Comparison of ENCODE assay signal across 8 mouse cellular contexts in the genomic region with DNA sequence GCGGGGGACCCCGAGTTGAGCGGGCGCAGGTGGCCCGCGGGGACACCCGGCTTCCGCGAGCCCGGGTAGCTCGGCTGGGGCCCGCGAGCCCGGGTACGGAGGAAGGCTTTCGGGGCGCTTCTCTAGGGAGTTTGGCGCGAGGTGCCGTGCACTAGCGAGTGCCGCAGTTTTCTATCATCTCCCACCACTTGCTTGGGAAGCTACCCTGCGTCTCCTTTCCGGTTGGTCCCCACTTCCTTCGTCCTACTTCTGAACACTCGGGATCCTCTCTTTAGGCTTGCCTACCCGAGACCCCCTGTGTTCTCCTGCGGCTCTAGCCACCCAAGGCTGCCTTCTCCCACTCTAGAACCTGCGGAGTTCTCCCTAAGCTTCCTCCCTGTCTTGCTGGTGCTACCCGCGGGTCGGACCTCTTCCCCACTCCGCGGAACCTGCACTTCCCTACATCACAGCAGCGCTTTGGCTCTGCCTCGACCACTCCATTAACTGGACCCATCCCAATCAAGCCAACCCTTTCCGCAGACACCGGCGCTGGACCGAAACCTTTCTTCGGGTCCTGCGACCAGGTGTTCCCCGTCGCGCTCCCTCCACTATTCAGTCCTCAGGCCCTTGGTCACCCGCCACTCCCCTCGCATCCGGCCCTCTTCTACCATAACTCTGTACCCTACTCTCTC.
DNase-seq lines count a peak whose midpoint lies in the region; ATAC-seq and TF ChIP-seq lines count a peak whose summit lies in the region.

No protein-coding gene starts in this region.

- no peak overlapping the region for H3K27ac ChIP-seq in lung, embryonic 15.5 days
- peak overlapping the region; percentile 64 for H3K27ac ChIP-seq in kidney, embryonic 15.5 days
- H3K27ac ChIP-seq in midbrain, embryonic 10.5 days (replicated peaks) = peak overlapping the region; percentile 90
- H3K27ac ChIP-seq in testis, adult 2 months (ENCODE audit: control insufficient read depth, insufficient read depth, low read depth, low read length) = no peak overlapping the region

- TF ChIP-seq CTCF in testis, adult 2 months (IDR thresholded peaks at IDR 0.05; ENCODE audit: control insufficient read depth, insufficient read depth, insufficient replicate concordance, low read depth, low read length) = no peak

- under 1% methylated on average over 36 of the region's 48 CpGs for WGBS in lung, embryonic 15.5 days
- WGBS in kidney, embryonic 15.5 days = under 1% methylated on average over 48 of the region's 48 CpGs
- under 1% methylated on average over 48 of the region's 48 CpGs for WGBS in midbrain, embryonic 10.5 days

- no peaks in the 10 kb centered on the region for H3K9me3 ChIP-seq in lung, embryonic 15.5 days
- H3K9me3 ChIP-seq in kidney, embryonic 15.5 days (replicated peaks) = no peaks in the 10 kb centered on the region
- H3K9me3 ChIP-seq in midbrain, embryonic 10.5 days (replicated peaks) = no peaks in the 10 kb centered on the region

- no peak for DNase-seq in lung, postnatal 36 days
- DNase-seq in cerebellum, postnatal 14 days = peak; percentile 55 to 64
- peak; percentile 44 to 61 for DNase-seq in frontal cortex, postnatal 36 days (ENCODE audit: low spot score in 2 of 2)
- peak; percentile 68 for DNase-seq in midbrain, embryonic 10.5 days (ENCODE audit: low spot score)
- no peak for DNase-seq in spleen, postnatal 36 days (ENCODE audit: low spot score in 2 of 2)

- no peaks in the 10 kb centered on the region for H3K36me3 ChIP-seq in lung, embryonic 15.5 days
- no peaks in the 10 kb centered on the region for H3K36me3 ChIP-seq in kidney, embryonic 15.5 days
- H3K36me3 ChIP-seq in midbrain, embryonic 10.5 days = no peaks in the 10 kb centered on the region
- H3K36me3 ChIP-seq in testis, adult 2 months (ENCODE audit: control insufficient read depth, insufficient read depth, low read length) = no peaks in the 10 kb centered on the region

- no peak for TF ChIP-seq POLR2A in testis, adult 2 months (IDR thresholded peaks at IDR 0.05; ENCODE audit: control insufficient read depth, low read depth, low read length)

- H3K27me3 ChIP-seq in lung, embryonic 15.5 days = peaks cover 79% of the 10 kb centered on the region
- peaks cover 76% of the 10 kb centered on the region for H3K27me3 ChIP-seq in kidney, embryonic 15.5 days
- H3K27me3 ChIP-seq in midbrain, embryonic 10.5 days (ENCODE audit: low read depth, poor library complexity, severe bottlenecking) = peaks cover 61% of the 10 kb centered on the region
- H3K27me3 ChIP-seq in testis, adult 2 months (ENCODE audit: control insufficient read depth, insufficient read depth, low read length) = peaks cover 8% of the 10 kb centered on the region

- peak overlapping the region; percentile 36; the same call in 1 of the 2 replicates for H3K9ac ChIP-seq in lung, embryonic 15.5 days
- peak overlapping the region; percentile 58 for H3K9ac ChIP-seq in kidney, embryonic 15.5 days

- H3K4me3 ChIP-seq in lung, embryonic 15.5 days = peak overlapping the region; percentile 59
- peak overlapping the region; percentile 69 for H3K4me3 ChIP-seq in kidney, embryonic 15.5 days (replicated peaks)
- H3K4me3 ChIP-seq in midbrain, embryonic 10.5 days = peak overlapping the region; percentile 84
- peak overlapping the region; percentile 74 for H3K4me3 ChIP-seq in testis, adult 2 months (ENCODE audit: control insufficient read depth, low read depth, low read length)

- peak overlapping the region; percentile 96 for H3K4me2 ChIP-seq in lung, embryonic 15.5 days
- peak overlapping the region; percentile 98 for H3K4me2 ChIP-seq in kidney, embryonic 15.5 days

- peak; percentile 58 for ATAC-seq in lung, embryonic 15.5 days (ENCODE audit: borderline replicate concordance, extremely low read depth, low FRiP score, low TSS enrichment)
- peak; percentile 44 for ATAC-seq in kidney, embryonic 15.5 days (replicated peaks; ENCODE audit: low FRiP score)

- peaks cover 16% of the 10 kb centered on the region for H3K4me1 ChIP-seq in lung, embryonic 15.5 days
- H3K4me1 ChIP-seq in kidney, embryonic 15.5 days = peaks cover 31% of the 10 kb centered on the region
- peaks cover 44% of the 10 kb centered on the region for H3K4me1 ChIP-seq in midbrain, embryonic 10.5 days
- peaks cover 17% of the 10 kb centered on the region for H3K4me1 ChIP-seq in testis, adult 2 months (ENCODE audit: control insufficient read depth, insufficient read depth, low read length)

Comparison
In these comparisons a context has a peak if more than half of its experiments do, and no peak if none do; other contexts are left out.
1. H3K27ac ChIP-seq: peak in kidney, embryonic 15.5 days (single experiment) and midbrain, embryonic 10.5 days (single experiment); none in lung, embryonic 15.5 days (single experiment) and testis, adult 2 months (single experiment).
2. DNase-seq: peak in cerebellum, postnatal 14 days (2 of 2), frontal cortex, postnatal 36 days (2 of 2) and midbrain, embryonic 10.5 days (single experiment); none in lung, postnatal 36 days (single experiment) and spleen, postnatal 36 days (0 of 2).
3. Peak in every context shown above with its lines, with median percentiles within 50 percentile points of each other: H3K4me3 ChIP-seq.